Mouse (Mus musculus) hindbrain, embryonic 10.5 days (tissue): Measurements from ENCODE around the gene Traf5. TPM values are rescaled to one million over a fixed set of nuclear protein-coding genes. Genes with fewer than 3 reads are reported as not detected.

Source experiments
- DNase-seq: peaks from one replicate; pipeline ENCODE4 v3.0.0-alpha.2; 2017; ENCODE audit warnings: low spot score
- H3K27ac ChIP-seq: fragments of 300-500 bp; sonication (generic); 2 replicates; pipeline ENCODE4 v1.5.1; 2016; ENCODE audit warnings: mild to moderate bottlenecking, moderate library complexity
- H3K27me3 ChIP-seq: fragments of 300-500 bp; sonication (generic); 2 replicates; pipeline ENCODE4 v1.6.1; 2016; ENCODE audit warnings: mild to moderate bottlenecking; ENCODE audit not compliant: poor library complexity, insufficient read depth, severe bottlenecking
- H3K36me3 ChIP-seq: fragments of 300-500 bp; sonication (generic); 2 replicates; pipeline ENCODE4 v1.6.1; 2016; ENCODE audit warnings: mild to moderate bottlenecking, moderate library complexity
- H3K4me1 ChIP-seq: fragments of 300-500 bp; sonication (generic); replicated peaks from 2 replicates; pipeline ENCODE4 v1.6.1; 2016; ENCODE audit warnings: mild to moderate bottlenecking
- H3K4me3 ChIP-seq: fragments of 300-500 bp; sonication (generic); 2 replicates; pipeline ENCODE4 v1.5.1; 2016; ENCODE audit warnings: mild to moderate bottlenecking, moderate library complexity
- H3K9me3 ChIP-seq: fragments of 300-500 bp; sonication (generic); 2 replicates; pipeline ENCODE4 v1.6.1; 2016; ENCODE audit warnings: mild to moderate bottlenecking, moderate library complexity
- WGBS: fragments of 180-500 bp; shearing (Covaris S2); methylation state at CpG from one replicate; pipeline ENCODE4 v1.1.7; 2016; 5-methylcytosine and 5-hydroxymethylcytosine counted together
- polyA plus RNA-seq: library from polyadenylated mRNA; unstranded; fragments of >200 nt; fragmentation: Nextera tagmentation; extraction: Ambion mirVana; gene quantifications from 2 replicates; pipeline ENCODE4 v1.2.1, GENCODE M21; 2016

Gene Traf5
- polyA plus RNA-seq, 1 experiment from 2014 or later, result 5.6 TPM

DNA sequence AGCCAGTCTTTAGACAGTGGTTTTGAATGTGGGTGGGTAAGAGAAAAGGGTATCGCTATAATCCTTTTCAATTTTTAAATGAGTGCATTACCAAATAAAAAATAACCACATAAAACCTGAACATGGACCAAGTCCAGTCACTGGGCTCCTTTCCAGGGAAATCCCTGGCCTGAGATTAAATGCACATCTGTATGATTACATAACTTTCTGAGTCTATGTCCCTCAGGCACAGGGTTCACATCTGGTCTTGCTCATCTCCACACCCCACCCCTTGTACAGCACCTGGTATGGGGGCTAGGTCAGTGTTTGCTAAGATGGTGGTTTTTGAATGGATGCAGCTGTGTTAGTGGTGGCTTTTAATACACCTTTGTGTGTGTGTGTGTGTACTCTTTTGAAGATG lies 19.9 kb downstream of the Traf5 start:
- Histone ChIP-seq H3K9me3 (no peaks in the 10 kb centered on the region), H3K4me3 (no peak overlapping the region), H3K4me1 (peaks cover 17% of the 10 kb centered on the region; the same call in 1 of the 2 replicates), H3K27ac (no peak overlapping the region), H3K27me3 (no peaks in the 10 kb centered on the region), H3K36me3 (no peaks in the 10 kb centered on the region)
- 91% methylated on average over 1 of the region's 1 CpGs for whole genome bisulfite sequencing
- no peak for DNase-seq

DNA sequence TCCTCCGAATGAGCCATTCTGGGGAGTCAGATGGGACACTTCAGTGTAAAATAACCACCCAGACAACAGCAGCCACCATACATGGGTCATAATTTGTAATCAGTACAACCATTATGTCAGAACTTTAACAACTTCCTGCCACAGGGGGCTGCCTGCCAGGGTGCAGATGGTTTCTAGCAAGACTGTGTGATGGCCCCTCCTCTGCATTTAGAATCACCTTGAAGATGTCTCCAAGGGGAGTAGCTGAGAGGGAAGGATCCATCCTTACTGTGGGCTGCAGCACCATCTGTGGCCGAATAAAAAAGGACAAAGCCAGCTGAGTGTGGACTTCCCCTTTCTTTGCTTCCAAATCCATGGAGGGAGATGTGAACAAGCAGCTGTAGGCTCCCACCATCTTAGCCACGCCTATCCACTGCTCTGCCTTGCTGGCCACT lies 21.7 kb downstream of the Traf5 start:
- Histone ChIP-seq H3K9me3 (no peaks in the 10 kb centered on the region), H3K4me1 (peaks cover 17% of the 10 kb centered on the region; the same call in 1 of the 2 replicates), H3K36me3 (no peaks in the 10 kb centered on the region), H3K27me3 (no peaks in the 10 kb centered on the region), H3K27ac (no peak overlapping the region; the same call in 1 of the 2 replicates), H3K4me3 (no peak overlapping the region)
- 74% methylated on average over 3 of the region's 3 CpGs for WGBS
- DNase-seq, result no peak

DNA sequence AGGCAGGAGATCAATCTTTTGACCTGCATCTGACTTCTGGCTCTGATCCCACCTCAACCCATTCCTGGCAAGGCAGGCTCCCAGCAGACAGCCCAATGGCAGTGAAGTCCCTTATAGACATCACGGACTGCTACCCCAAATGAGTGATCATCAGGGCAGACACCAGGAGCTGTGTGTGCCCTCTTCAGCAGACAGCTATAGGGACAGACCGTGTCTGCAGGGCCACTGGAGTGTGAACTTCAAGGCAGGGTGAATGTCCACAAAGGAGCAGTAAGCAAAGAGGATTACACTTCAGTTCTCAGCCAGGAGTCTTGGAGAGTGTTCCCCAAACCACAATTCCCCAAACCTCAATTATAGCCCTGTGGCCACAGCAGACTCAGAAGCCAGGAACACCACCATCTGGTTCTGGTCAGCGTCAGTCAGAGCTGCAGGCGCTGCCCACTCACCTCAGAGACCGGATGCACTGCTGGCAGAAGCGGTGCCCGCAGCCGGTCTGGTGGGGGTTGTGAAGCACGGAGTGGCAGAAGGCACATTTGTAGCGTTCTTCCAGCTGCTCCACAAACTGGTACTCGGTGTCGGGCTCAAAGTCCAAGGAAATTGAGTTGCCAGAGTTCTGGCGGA lies 22.3 kb downstream of the Traf5 start:
- 74% methylated on average over 13 of the region's 13 CpGs for WGBS
- no peak overlapping the region for H3K27ac ChIP-seq
- peaks cover 17% of the 10 kb centered on the region; the same call in 1 of the 2 replicates for H3K4me1 ChIP-seq
- H3K36me3 ChIP-seq, result no peaks in the 10 kb centered on the region
- H3K9me3 ChIP-seq, result no peaks in the 10 kb centered on the region
- no peak for DNase-seq
- H3K27me3 ChIP-seq, result no peaks in the 10 kb centered on the region
- H3K4me3 ChIP-seq, result no peak overlapping the region

DNA sequence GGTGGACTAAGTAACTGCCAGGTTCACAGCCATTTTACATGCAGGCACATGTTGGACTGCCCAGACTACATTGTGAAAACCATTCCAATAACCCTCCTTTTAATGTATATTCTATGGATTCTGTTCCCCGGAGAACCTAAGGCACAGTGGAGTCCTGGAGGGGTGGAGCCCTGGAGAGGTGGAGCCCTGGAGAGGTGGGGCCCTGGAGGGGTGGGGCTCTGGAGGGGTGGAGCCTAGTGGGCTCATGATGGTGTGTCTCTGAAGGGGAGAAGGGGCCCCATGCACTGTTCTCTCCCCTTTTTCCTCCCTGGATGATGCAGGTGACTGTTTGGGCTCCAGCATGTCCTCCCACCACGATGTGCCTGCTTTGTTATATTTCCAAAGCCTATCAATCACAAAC lies 24.2 kb downstream of the Traf5 start:
- peaks cover 10% of the 10 kb centered on the region; the same call in 1 of the 2 replicates for H3K4me1 ChIP-seq
- WGBS, result 62% methylated on average over 2 of the region's 2 CpGs
- H3K27me3 ChIP-seq, result no peaks in the 10 kb centered on the region
- no peaks in the 10 kb centered on the region for H3K36me3 ChIP-seq
- peaks cover 4% of the 10 kb centered on the region; the same call in 1 of the 2 replicates for H3K9me3 ChIP-seq
- no peak for DNase-seq
- no peak overlapping the region for H3K27ac ChIP-seq
- H3K4me3 ChIP-seq, result no peak overlapping the region

DNA sequence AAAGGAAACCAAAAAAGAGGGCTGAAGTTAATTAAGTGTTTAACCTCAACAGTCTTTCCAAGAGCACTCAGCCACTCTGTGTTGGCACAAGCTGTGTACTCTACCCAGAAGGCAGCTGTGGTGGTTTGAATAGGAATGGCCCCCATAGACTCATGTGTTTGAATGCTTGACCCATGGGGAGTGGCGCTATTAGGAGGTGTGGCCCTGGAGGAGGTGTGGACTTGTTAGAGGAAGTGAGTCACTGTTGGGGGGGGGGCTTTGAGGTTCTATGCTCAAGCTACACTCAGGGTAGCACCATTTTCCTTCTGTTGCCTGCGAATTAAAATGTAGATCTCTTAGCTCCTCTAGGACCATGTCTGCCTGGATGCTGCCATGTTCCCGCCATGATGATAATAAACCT lies 25.4 kb downstream of the Traf5 start:
- peaks cover 4% of the 10 kb centered on the region; the same call in 1 of the 2 replicates for H3K9me3 ChIP-seq
- no peak overlapping the region for H3K4me3 ChIP-seq
- DNase-seq, result no peak
- H3K4me1 ChIP-seq, result peaks cover 10% of the 10 kb centered on the region; the same call in 1 of the 2 replicates
- H3K36me3 ChIP-seq, result no peaks in the 10 kb centered on the region
- 89% methylated on average over 3 of the region's 3 CpGs for WGBS
- H3K27me3 ChIP-seq, result no peaks in the 10 kb centered on the region
- no peak overlapping the region for H3K27ac ChIP-seq

DNA sequence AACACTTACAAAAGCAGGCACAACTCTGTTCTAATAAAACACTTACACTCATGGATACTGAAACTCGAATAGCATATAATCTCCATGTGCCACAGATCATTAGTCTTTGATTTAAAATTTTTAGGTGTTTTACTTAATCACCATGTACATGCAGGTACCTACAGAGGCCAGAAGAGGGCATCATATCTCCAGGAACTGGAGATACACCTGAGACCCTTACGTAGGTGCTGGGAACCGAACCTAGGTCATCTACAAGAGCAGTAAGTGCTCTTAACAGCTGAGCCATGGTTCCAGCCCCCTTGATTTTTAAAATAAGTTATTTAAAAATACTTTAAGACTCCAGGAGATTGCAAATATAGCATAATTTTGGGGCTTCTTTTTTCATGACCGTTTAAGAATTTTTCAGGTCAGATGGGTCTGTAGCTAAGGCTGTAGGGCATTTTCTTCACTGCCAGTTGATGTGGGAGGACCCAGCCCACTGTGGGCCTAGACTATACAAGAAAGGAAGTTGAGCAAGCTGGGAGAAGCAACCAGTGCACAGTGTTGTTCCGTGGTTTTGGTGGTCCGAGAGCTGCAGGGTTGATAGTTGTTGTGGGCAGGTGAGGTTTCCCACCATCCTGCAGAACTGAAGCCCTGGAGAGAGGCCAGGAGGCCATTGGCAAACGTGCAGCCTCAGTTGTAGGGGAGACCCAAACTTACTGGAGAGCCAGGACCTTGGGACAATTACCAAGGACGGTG lies 29.0 kb downstream of the Traf5 start:
- H3K4me3 ChIP-seq, result no peak overlapping the region
- no peaks in the 10 kb centered on the region for H3K36me3 ChIP-seq
- H3K9me3 ChIP-seq, result peaks cover 4% of the 10 kb centered on the region; the same call in 1 of the 2 replicates
- no peak overlapping the region for H3K27ac ChIP-seq
- no peak for DNase-seq
- H3K27me3 ChIP-seq, result no peaks in the 10 kb centered on the region
- H3K4me1 ChIP-seq, result peaks cover 4% of the 10 kb centered on the region; the same call in 1 of the 2 replicates
- 94% methylated on average over 8 of the region's 8 CpGs for WGBS

DNA sequence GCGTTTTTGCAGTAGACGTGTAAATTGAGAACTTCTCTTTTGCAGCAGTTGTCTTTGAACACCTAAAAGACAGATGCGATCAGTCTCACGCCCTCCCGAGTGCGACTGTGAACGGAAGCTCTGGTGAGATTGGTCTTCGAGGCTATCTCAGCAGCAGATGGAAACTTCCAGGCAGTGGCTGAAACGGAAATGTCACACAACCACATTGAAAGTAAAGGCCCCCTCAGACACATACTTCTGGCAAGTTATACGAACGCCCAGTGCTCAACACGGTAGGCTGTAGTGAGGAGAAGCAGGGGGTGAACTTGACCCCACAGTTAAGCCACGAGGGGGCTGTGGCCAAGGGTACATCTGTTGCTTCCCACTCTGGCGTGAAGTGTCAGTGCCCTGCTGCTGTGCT lies 29.7 kb downstream of the Traf5 start:
- no peak overlapping the region for H3K27ac ChIP-seq
- WGBS, result 90% methylated on average over 14 of the region's 14 CpGs
- H3K9me3 ChIP-seq, result peaks cover 4% of the 10 kb centered on the region; the same call in 1 of the 2 replicates
- DNase-seq, result no peak
- H3K27me3 ChIP-seq, result no peaks in the 10 kb centered on the region
- H3K4me1 ChIP-seq, result peaks cover 4% of the 10 kb centered on the region; the same call in 1 of the 2 replicates
- no peaks in the 10 kb centered on the region for H3K36me3 ChIP-seq
- no peak overlapping the region for H3K4me3 ChIP-seq

DNA sequence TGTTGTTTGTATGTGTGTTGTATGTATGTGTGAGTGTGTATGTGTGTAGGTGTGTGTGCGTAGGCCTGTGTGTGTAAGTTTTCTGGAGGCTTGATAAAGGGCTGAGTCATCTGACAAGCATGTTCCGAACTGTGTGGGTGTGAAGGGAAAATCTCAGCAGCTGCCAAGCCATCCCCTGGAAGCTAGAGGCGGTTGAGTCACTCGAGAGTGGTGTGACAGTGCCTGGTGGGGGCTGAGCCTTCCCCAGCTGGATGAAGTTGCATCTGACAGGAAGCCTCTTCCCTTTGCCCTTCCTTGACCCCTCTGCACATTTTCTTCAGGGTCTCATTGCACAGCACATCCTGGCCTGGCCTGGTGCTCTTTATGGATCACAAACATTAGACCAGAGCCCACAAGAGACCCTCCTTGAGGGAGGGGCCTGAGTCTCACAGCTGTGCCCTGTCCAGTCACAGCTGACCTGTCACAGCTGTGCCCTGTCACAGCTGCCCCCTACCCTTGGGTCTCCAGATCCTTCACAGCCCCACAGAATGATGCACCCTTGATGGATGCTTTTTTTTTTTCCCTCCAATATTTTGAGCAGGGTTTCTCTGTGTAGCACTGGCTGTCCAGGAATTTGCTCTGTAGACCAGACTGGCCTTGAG lies 30.6 kb downstream of the Traf5 start:
- Histone ChIP-seq H3K27me3 (no peaks in the 10 kb centered on the region), H3K27ac (no peak overlapping the region), H3K36me3 (no peaks in the 10 kb centered on the region), H3K4me3 (no peak overlapping the region), H3K4me1 (peaks cover 4% of the 10 kb centered on the region; the same call in 1 of the 2 replicates), H3K9me3 (peaks cover 4% of the 10 kb centered on the region; the same call in 1 of the 2 replicates)
- DNase-seq, result peak; percentile 17
- WGBS, result 64% methylated on average over 4 of the region's 4 CpGs

DNA sequence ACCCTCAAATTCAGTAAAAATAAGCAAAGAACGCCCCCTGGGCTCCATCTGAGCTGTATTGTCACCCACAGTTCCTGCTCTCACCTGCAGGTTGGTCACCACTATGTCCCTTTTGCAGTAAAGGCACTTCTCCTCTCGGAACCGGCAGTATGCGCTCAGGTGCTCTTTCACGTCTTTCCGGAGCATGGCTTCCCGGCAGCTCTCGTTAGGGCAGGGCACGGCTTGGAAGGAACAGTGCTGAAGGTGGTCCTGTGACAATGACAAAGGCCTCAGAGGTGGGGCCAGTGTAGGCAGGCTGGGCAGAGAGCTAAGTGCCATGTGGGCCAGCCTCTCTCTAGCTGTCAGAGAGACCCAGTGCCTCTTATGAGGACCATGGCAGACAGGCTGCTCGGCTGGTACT lies 33.4 kb downstream of the Traf5 start:
- H3K4me1 ChIP-seq, result peaks cover 4% of the 10 kb centered on the region; the same call in 1 of the 2 replicates
- H3K36me3 ChIP-seq, result no peaks in the 10 kb centered on the region
- DNase-seq, result no peak
- 84% methylated on average over 10 of the region's 10 CpGs for WGBS
- no peak overlapping the region for H3K4me3 ChIP-seq
- no peaks in the 10 kb centered on the region for H3K27me3 ChIP-seq
- peaks cover 4% of the 10 kb centered on the region; the same call in 1 of the 2 replicates for H3K9me3 ChIP-seq
- no peak overlapping the region for H3K27ac ChIP-seq

DNA sequence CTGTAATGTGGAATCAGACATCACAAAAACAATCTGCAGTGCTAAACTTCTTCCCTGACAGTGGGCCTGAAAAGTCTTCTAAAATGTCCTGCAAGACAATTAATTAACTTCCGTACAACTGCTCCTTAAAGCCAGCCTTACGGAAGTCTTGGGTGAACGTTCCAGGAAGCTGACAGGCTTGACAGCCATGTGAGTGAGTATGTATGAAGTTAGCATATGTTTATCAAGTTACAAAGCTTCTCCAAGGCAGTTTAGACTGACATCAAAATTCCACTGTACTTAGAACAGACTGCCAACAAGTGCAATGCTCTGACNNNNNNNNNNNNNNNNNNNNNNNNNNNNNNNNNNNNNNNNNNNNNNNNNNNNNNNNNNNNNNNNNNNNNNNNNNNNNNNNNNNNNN lies 38.6 kb downstream of the Traf5 start:
- Histone ChIP-seq H3K27ac (no peak overlapping the region), H3K4me1 (no peaks in the 10 kb centered on the region), H3K4me3 (no peak overlapping the region), H3K27me3 (no peaks in the 10 kb centered on the region), H3K36me3 (no peaks in the 10 kb centered on the region), H3K9me3 (no peaks in the 10 kb centered on the region)
- DNase-seq, result no peak
- WGBS, result 70% methylated on average over 3 of the region's 3 CpGs

DNA sequence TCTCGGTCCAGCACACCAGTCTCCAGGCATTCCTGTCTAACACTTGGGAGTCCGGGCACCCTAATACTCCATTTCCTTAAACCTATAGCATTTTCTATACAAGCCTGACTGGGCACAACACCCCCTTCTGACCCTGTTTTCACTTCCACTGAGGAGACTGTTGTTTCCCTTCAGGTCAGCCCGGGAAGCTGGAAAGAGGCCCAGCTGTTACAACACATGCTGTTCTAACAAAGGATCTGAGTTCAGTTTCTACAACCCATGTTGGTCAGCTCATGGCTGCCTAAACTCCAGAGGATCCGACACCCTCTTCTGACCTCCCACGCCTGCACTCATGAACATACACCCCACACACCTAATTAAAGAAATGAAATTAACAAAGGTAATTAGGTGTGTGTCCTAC lies 39.4 kb downstream of the Traf5 start:
- H3K27ac ChIP-seq, result no peak overlapping the region
- H3K36me3 ChIP-seq, result no peaks in the 10 kb centered on the region
- no peaks in the 10 kb centered on the region for H3K9me3 ChIP-seq
- H3K4me3 ChIP-seq, result no peak overlapping the region
- DNase-seq, result no peak
- no peaks in the 10 kb centered on the region for H3K27me3 ChIP-seq
- no peaks in the 10 kb centered on the region for H3K4me1 ChIP-seq
- WGBS, result 88% methylated on average over 5 of the region's 5 CpGs

DNA sequence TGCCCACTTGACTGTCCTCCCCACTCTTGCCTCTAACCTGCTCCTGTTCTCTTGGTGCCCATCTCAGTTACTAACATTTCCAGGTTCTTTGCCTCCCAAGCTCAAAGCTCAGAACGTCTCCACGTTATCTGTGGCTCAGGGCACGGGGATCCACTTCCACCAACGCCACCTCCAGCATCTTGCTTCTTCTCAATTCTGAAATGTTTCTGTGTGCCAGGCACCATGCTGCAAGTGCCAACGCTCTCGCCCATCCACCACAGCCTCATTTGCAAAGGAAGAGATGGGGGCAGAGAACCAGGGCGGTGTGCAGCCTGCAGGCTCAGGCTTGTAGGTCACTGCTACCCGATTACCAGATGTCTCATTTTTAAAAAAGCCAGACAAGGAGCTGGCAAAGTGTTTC lies 39.9 kb downstream of the Traf5 start:
- Histone ChIP-seq H3K27me3 (no peaks in the 10 kb centered on the region), H3K36me3 (no peaks in the 10 kb centered on the region), H3K27ac (no peak overlapping the region), H3K9me3 (no peaks in the 10 kb centered on the region), H3K4me3 (no peak overlapping the region), H3K4me1 (no peaks in the 10 kb centered on the region)
- no peak for DNase-seq
- WGBS, result 89% methylated on average over 8 of the region's 8 CpGs

DNA sequence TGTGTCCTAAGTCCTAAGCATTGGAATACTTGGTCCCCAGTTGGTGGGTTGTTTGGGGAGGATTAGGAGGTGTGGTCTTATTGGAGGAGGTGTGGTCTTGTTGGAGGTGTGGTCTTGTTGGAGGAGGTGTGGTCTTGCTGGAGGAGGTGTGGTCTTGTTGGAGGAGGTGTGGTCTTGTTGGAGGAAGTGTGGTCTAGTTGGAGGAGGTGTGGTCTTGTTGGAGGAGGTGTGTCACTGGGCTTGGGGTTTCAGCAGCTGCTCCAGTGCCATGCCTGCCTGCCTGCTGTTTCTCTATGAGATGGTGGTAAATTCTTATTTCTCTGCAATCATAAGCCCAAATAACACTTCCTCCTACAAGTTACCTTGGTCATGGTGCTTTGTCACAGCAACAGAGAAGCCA lies 93.3 kb downstream of the Traf5 start:
- Histone ChIP-seq H3K27ac (no peak overlapping the region), H3K36me3 (no peaks in the 10 kb centered on the region), H3K4me3 (no peak overlapping the region), H3K4me1 (no peaks in the 10 kb centered on the region), H3K27me3 (no peaks in the 10 kb centered on the region), H3K9me3 (no peaks in the 10 kb centered on the region)
- DNase-seq, result no peak
